27 mouse cellular contexts compared by ENCODE assay signal in genomic region chr5:140781886-140782572, GRCm38 (mm10). TPM values are rescaled to one million over a fixed set of nuclear protein-coding genes. Genes with fewer than 3 reads are reported as not detected.
DNase-seq lines count a peak whose midpoint lies in the region; ATAC-seq and TF ChIP-seq lines count a peak whose summit lies in the region.
"Had no signal": no experiment of that assay in that cellular context is flagged by ENCODE, and none has a peak within 500 bp of the region (broad histone marks: within the 10 kb centered on the region; RNA-seq: fewer than 3 reads in every experiment).

No protein-coding gene starts in this region.

- whole genome bisulfite sequencing in heart, embryonic 13.5 days = 74% methylated on average over 8 of the region's 8 CpGs
- 57% methylated on average over 8 of the region's 8 CpGs for WGBS in kidney, adult 2 months
- WGBS in kidney, embryonic 16.5 days = 90% methylated on average over 8 of the region's 8 CpGs
- 66% methylated on average over 8 of the region's 8 CpGs for WGBS in liver, postnatal 0 days (ENCODE audit: insufficient replicate concordance)

- peak overlapping the region; percentile 48 for H3K27ac ChIP-seq in heart, embryonic 13.5 days (replicated peaks)
- H3K27ac ChIP-seq in kidney, adult 2 months (ENCODE audit: insufficient read depth, low read depth, low read length) = no peak overlapping the region
- H3K27ac ChIP-seq in kidney, embryonic 16.5 days (ENCODE audit: low read length) = no peak overlapping the region
- peak overlapping the region; percentile 1; the same call in 1 of the 2 replicates for H3K27ac ChIP-seq in liver, postnatal 0 days (ENCODE audit: low read depth)
- H3K27ac ChIP-seq: forebrain, embryonic 10.5 days; hindbrain, embryonic 14.5 days; kidney, postnatal 0 days; left cerebral cortex, adult 2 months; midbrain, embryonic 10.5 days; neural tube, embryonic 13.5 days had no signal

- no peak overlapping the region for H3K4me2 ChIP-seq in heart, embryonic 13.5 days
- no peak overlapping the region for H3K4me2 ChIP-seq in kidney, embryonic 16.5 days (replicated peaks; ENCODE audit: low read depth, low read length)
- H3K4me2 ChIP-seq in liver, postnatal 0 days (ENCODE audit: low read depth, low read length) = no peak overlapping the region
- H3K4me2 ChIP-seq: hindbrain, embryonic 14.5 days; neural tube, embryonic 13.5 days had no signal

- peaks cover 55% of the 10 kb centered on the region for H3K4me1 ChIP-seq in heart, embryonic 13.5 days
- peaks cover 7% of the 10 kb centered on the region; the same call in 1 of the 2 replicates for H3K4me1 ChIP-seq in kidney, adult 2 months (ENCODE audit: control insufficient read depth, insufficient read depth, low read length)
- peaks cover 21% of the 10 kb centered on the region for H3K4me1 ChIP-seq in kidney, embryonic 16.5 days (ENCODE audit: insufficient read depth, low read length)
- no peaks in the 10 kb centered on the region; the same call in 1 of the 2 replicates for H3K4me1 ChIP-seq in liver, postnatal 0 days (ENCODE audit: insufficient read depth)

- H3K9me3 ChIP-seq in heart, embryonic 13.5 days = no peaks in the 10 kb centered on the region
- no peaks in the 10 kb centered on the region for H3K9me3 ChIP-seq in kidney, embryonic 16.5 days (ENCODE audit: low read length)
- no peaks in the 10 kb centered on the region for H3K9me3 ChIP-seq in liver, postnatal 0 days (ENCODE audit: low read length)
- H3K9me3 ChIP-seq: forebrain, embryonic 10.5 days; G1E; midbrain, embryonic 10.5 days; neural tube, embryonic 13.5 days had no signal

- TF ChIP-seq EP300 in liver, postnatal 0 days (IDR thresholded peaks at IDR 0.05; ENCODE audit: low read depth) = no peak

- no peak for ATAC-seq in heart, embryonic 13.5 days (ENCODE audit: extremely low read depth, insufficient number of reproducible peaks, low FRiP score, low TSS enrichment)
- no peak for ATAC-seq in kidney, embryonic 16.5 days (ENCODE audit: low FRiP score, low TSS enrichment)
- no peak for ATAC-seq in liver, postnatal 0 days
- ATAC-seq: forebrain, postnatal 0 days; inflammation-experienced regulatory T-cells, adult 6 months; lung, postnatal 0 days; midbrain, embryonic 16.5 days; Patski had no signal

- peaks cover 75% of the 10 kb centered on the region for H3K36me3 ChIP-seq in heart, embryonic 13.5 days
- peaks cover 3% of the 10 kb centered on the region; the same call in 1 of the 2 replicates for H3K36me3 ChIP-seq in kidney, adult 2 months (ENCODE audit: control insufficient read depth, insufficient read depth, low read length)
- peaks cover 51% of the 10 kb centered on the region for H3K36me3 ChIP-seq in kidney, embryonic 16.5 days (ENCODE audit: insufficient read depth, low read length)
- peaks cover 31% of the 10 kb centered on the region for H3K36me3 ChIP-seq in liver, postnatal 0 days (replicated peaks; ENCODE audit: insufficient read depth, low read length)

- H3K9ac ChIP-seq in heart, embryonic 13.5 days = no peak overlapping the region
- H3K9ac ChIP-seq in kidney, embryonic 16.5 days (replicated peaks; ENCODE audit: low read length) = no peak overlapping the region
- no peak overlapping the region; the same call in 1 of the 2 replicates for H3K9ac ChIP-seq in liver, postnatal 0 days (replicated peaks)
- H3K9ac ChIP-seq: forebrain, postnatal 0 days; hindbrain, embryonic 14.5 days; neural tube, embryonic 13.5 days had no signal

- no peak for TF ChIP-seq CTCF in kidney, adult 2 months (conservative IDR thresholded peaks at IDR 0.05; ENCODE audit: insufficient read depth, insufficient read length, low read depth, low read length)
- TF ChIP-seq CTCF in liver, postnatal 0 days (IDR thresholded peaks at IDR 0.05; ENCODE audit: low read depth) = no peak

- intact Hi-C loops in heart, postnatal 25 days (cut with DNase I) = no loop called here

- TF ChIP-seq POLR2A in kidney, adult 2 months (IDR thresholded peaks at IDR 0.05; ENCODE audit: low read depth, low read length) = no peak

- no peak overlapping the region for H3K4me3 ChIP-seq in heart, embryonic 13.5 days
- H3K4me3 ChIP-seq in kidney, adult 2 months (ENCODE audit: insufficient read depth, low read depth, low read length) = no peak overlapping the region
- H3K4me3 ChIP-seq in kidney, embryonic 16.5 days (ENCODE audit: low read length) = no peak overlapping the region
- H3K4me3 ChIP-seq in liver, postnatal 0 days (ENCODE audit: low read depth, low read length) = no peak overlapping the region
- H3K4me3 ChIP-seq: forebrain, embryonic 10.5 days; left cerebral cortex, adult 2 months; midbrain, embryonic 10.5 days; myocyte; neural tube, embryonic 13.5 days had no signal

- no peak for DNase-seq in heart, postnatal 25 days (ENCODE audit: low spot score)
- DNase-seq in kidney, adult 2 months = peak; percentile 79
- DNase-seq in liver, postnatal 0 days = no peak
- no peak for DNase-seq in liver
- no peak for DNase-seq in thymus, postnatal 14 days
- DNase-seq: adrenal gland, adult 2 months; B cell, adult 2 months; cerebellum, adult 11-12 months; cerebellum, postnatal 10 days; forebrain, postnatal 0 days; gastrocnemius, postnatal 14 days; retina, postnatal 1 day had no signal

- no peaks in the 10 kb centered on the region for H3K27me3 ChIP-seq in heart, embryonic 13.5 days (replicated peaks)
- H3K27me3 ChIP-seq in kidney, adult 2 months (replicated peaks; ENCODE audit: control insufficient read depth, insufficient read depth, low read length) = no peaks in the 10 kb centered on the region
- H3K27me3 ChIP-seq in kidney, embryonic 16.5 days (ENCODE audit: insufficient read depth, low read length) = no peaks in the 10 kb centered on the region
- no peaks in the 10 kb centered on the region for H3K27me3 ChIP-seq in liver, postnatal 0 days (ENCODE audit: insufficient read depth, low read length)
- H3K27me3 ChIP-seq: CH12.LX; neural tube, embryonic 13.5 days; Patski had no signal

RNA-seq across cellular contexts. Expression of gene Gna12, which starts 48.2 kb away (rescaled TPM):
- 9.4 and 10.9 TPM in 2 replicates for polyA plus RNA-seq in heart, embryonic 13.5 days (2015; fragmentation: Nextera tagmentation; extraction: Ambion mirVana)
- 10 to 100 TPM; 89.2 to 97.2 TPM for total RNA-seq in heart, postnatal 25 days (2021)
- polyA plus RNA-seq in kidney, adult 2 months (2012; rRNA removed) = 122 and 136 TPM in 2 replicates
- 9.6 and 10.0 TPM in 2 replicates for polyA plus RNA-seq in kidney, embryonic 16.5 days (2015; fragmentation: Nextera tagmentation; extraction: Ambion mirVana)
- polyA plus RNA-seq in liver, postnatal 0 days (2015; fragmentation: Nextera tagmentation; extraction: Ambion mirVana) = 12.7 and 14.5 TPM in 2 replicates

RNA-seq across cellular contexts. Expression of gene Amz1, which starts 58.1 kb away (rescaled TPM):
- polyA plus RNA-seq in heart, embryonic 13.5 days (2015; fragmentation: Nextera tagmentation; extraction: Ambion mirVana) = 0.59 and 0.60 TPM in 2 replicates
- under 1 TPM; 0.08 to 0.44 TPM for total RNA-seq in heart, postnatal 25 days (2021)
- 3.9 and 4.5 TPM in 2 replicates for polyA plus RNA-seq in kidney, adult 2 months (2012; rRNA removed)
- polyA plus RNA-seq in kidney, embryonic 16.5 days (2015; fragmentation: Nextera tagmentation; extraction: Ambion mirVana) = 1.6 and 2.4 TPM in 2 replicates
- 2.1 and 2.2 TPM in 2 replicates for polyA plus RNA-seq in liver, postnatal 0 days (2015; fragmentation: Nextera tagmentation; extraction: Ambion mirVana)

Comparison
In these comparisons a context has a peak if more than half of its experiments do, and no peak if none do; other contexts are left out.
1. H3K27ac ChIP-seq: peak in heart, embryonic 13.5 days (single experiment) and liver, postnatal 0 days (single experiment); none in kidney, adult 2 months (single experiment) and kidney, embryonic 16.5 days (single experiment).